Mouse (Mus musculus) kidney, adult 2 months (tissue): ENCODE measurements around the gene Phf12.

Source experiments
- CTCF ChIP-seq: fragments of 200-500 bp; conservative IDR thresholded peaks from 2 replicates; pipeline ENCODE4 v1.5.1; 2011; ENCODE audit warnings: low read depth, mild to moderate bottlenecking, control low read depth, low read length, moderate library complexity, mixed read lengths; ENCODE audit not compliant: insufficient read depth, insufficient read length
- POLR2A ChIP-seq: fragments of 200-500 bp; IDR thresholded peaks from one replicate; pipeline ENCODE4 v1.6.1; 2011; ENCODE audit warnings: low read depth, low read length, control low read depth

DNA sequence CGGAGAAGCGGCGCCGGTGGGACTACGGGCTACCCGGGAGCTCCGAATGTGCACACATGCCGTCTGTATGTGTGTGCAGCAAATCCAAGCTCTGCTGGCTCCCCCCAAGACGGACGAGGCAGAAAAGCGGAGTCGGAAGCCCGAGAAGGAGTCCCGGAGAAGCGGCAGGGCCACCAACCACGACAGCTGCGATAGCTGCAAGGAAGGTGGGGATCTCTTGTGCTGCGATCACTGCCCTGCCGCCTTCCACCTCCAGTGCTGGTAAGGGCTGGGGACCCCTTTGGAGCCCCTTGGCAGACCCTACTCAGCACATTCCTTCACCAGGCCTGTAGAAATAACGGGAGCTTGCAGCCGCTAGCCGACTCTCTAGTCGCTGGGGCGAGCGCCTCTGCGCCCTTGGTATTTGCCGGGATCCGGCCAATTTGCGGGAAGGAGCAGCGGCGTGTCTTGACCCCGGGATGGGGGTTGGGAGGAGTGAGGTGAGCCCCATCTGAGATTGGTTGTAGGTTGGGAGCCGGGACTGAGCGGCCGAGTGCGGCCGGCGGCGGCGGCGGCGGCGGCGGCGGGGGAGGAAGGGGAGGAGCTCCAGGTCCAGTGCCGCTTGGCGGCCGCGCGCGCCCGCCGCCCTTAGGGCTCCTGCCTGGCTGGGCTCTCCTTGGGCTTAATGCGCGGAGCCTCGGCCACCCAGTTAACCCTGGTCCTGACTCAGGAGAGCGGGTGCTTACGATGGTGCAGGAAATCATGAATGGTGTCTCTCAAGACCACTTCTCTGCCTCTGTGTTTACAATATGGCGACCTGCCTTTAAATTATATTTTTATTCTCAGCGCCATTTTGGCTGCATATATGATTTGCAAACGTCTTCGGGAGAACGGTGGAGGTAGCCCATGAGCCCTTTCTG, 1.6 kb downstream of the Phf12 start:
- TF ChIP-seq POLR2A, result no peak
- no peak for TF ChIP-seq CTCF
